In the genomic region with DNA sequence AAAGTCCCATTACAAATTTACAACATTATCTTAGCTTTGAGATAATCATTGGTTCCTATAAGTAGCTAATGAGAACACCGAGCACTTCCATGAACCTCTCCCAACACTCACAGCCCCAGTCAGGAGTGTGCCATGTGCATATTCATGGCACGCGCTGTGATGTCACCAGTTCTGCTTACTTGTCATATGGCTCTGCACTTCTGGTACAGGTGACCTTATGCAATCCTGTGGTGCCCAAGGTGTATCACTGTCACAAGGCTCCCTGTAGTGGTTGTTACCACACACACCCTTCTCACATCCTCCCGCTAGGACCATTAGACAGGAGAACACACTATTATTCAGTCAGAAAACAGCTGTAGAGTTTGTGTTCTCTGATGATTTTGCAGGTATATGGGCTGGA, we compare ENCODE assay signal across 23 mouse cellular contexts. TPM values are rescaled to one million over a fixed set of nuclear protein-coding genes. Genes with fewer than 3 reads are reported as not detected.
"Had no signal": no experiment of that assay in that cellular context is flagged by ENCODE, and none has a peak within 500 bp of the region (broad histone marks: within the 10 kb centered on the region; RNA-seq: fewer than 3 reads in every experiment).

No protein-coding gene starts in this region.

- H3K4me3 ChIP-seq: liver, embryonic 13.5 days; liver, embryonic 15.5 days; megakaryocyte, embryonic 14.5 days; midbrain, embryonic 13.5 days; midbrain, embryonic 15.5 days; neural tube, embryonic 13.5 days; neural tube, embryonic 15.5 days had no signal

- H3K4me1 ChIP-seq: midbrain, embryonic 13.5 days; midbrain, embryonic 15.5 days; neural tube, embryonic 13.5 days; neural tube, embryonic 15.5 days had no signal

- H3K9ac ChIP-seq: liver, embryonic 13.5 days; liver, embryonic 15.5 days; liver, postnatal 0 days; lung, embryonic 14.5 days; midbrain, embryonic 13.5 days; midbrain, embryonic 15.5 days; neural tube, embryonic 13.5 days; neural tube, embryonic 15.5 days had no signal

- H3K9me3 ChIP-seq: liver, embryonic 13.5 days; liver, embryonic 15.5 days; megakaryocyte, embryonic 14.5 days; midbrain, embryonic 13.5 days; midbrain, embryonic 15.5 days; neural tube, embryonic 13.5 days; neural tube, embryonic 15.5 days had no signal

- ATAC-seq: midbrain, embryonic 13.5 days; midbrain, embryonic 15.5 days had no signal

- H3K4me2 ChIP-seq: liver, embryonic 11.5 days; liver, embryonic 13.5 days; liver, embryonic 15.5 days; lung, embryonic 14.5 days; midbrain, embryonic 11.5 days; midbrain, embryonic 13.5 days; midbrain, embryonic 15.5 days; neural tube, embryonic 13.5 days; neural tube, embryonic 15.5 days had no signal

- H3K27ac ChIP-seq: macrophage; midbrain, embryonic 13.5 days; midbrain, embryonic 15.5 days; neural tube, embryonic 13.5 days; neural tube, embryonic 15.5 days had no signal

- H3K27me3 ChIP-seq: liver, embryonic 13.5 days; liver, embryonic 15.5 days; megakaryocyte, embryonic 14.5 days; midbrain, embryonic 13.5 days; midbrain, embryonic 15.5 days; neural tube, embryonic 13.5 days; neural tube, embryonic 15.5 days had no signal

- DNase-seq: liver, embryonic 13.5 days; liver, postnatal 0 days; lung, embryonic 14.5 days; retina, postnatal 1 day; right cerebral cortex, adult 18-20 months; right cerebral cortex, postnatal 25 days; right cerebral cortex, postnatal 4 days; spleen, adult 18-20 months; thymus, adult 18-20 months; thymus, postnatal 14 days; thymus, postnatal 4 days had no signal

RNA-seq across cellular contexts. Expression of gene Gm10273, which starts 28.7 kb away (rescaled TPM):
- polyA plus RNA-seq: neural tube, embryonic 13.5 days had no signal

RNA-seq across cellular contexts. Expression of gene Pla2g12b, which starts 36.7 kb away (rescaled TPM):
- polyA plus RNA-seq: lung, embryonic 14.5 days; macrophage; midbrain, embryonic 11.5 days; midbrain, embryonic 13.5 days; midbrain, embryonic 15.5 days; midbrain, postnatal 0 days; neural tube, embryonic 11.5 days; neural tube, embryonic 13.5 days; neural tube, embryonic 15.5 days; thymus, postnatal 0 days had no signal
